Mouse (Mus musculus): ENCODE measurements around the gene Vmn1r212.

- TF ChIP-seq POLR2A (IDR thresholded peaks at IDR 0.05; ENCODE audit: low read depth, low read length) (no peak), CTCF (IDR thresholded peaks at IDR 0.05; ENCODE audit: extremely low read depth, insufficient read length, insufficient replicate concordance, low read depth, low read length) (no peak)
Observed at GRCm38 (mm10) chr13:22884105-22884504, at the start of gene Vmn1r212.
